8 mouse cellular contexts compared by ENCODE assay signal in genomic region chr14:34819121-34819918, GRCm38 (mm10). TPM values are rescaled to one million over a fixed set of nuclear protein-coding genes. Genes with fewer than 3 reads are reported as not detected.
DNase-seq lines count a peak whose midpoint lies in the region; ATAC-seq lines count a peak whose summit lies in the region.

No protein-coding gene starts in this region.

- DNase-seq in kidney, adult 8-10 months: no peak
- peak; percentile 82 for DNase-seq in embryo, embryonic 11 days
- peak; percentile 7 for DNase-seq in heart, postnatal 10 days
- peak; percentile 57 to 70 for DNase-seq in left cerebral cortex, postnatal 36 days (ENCODE audit: low spot score in 2 of 2)
- DNase-seq in neural tube, embryonic 11.5 days (ENCODE audit: low spot score): peak; percentile 79

- peak; percentile 73 for ATAC-seq in kidney, embryonic 15.5 days (replicated peaks; ENCODE audit: low FRiP score)
- peak; percentile 80 for ATAC-seq in neural tube, embryonic 11.5 days (ENCODE audit: insufficient read depth, low FRiP score, low TSS enrichment)
- ATAC-seq in erythroid progenitor cell, adult 5-6 weeks (replicated peaks; ENCODE audit: low FRiP score, poor library complexity, severe bottlenecking): no peak
- no peak for ATAC-seq in CD4-positive, CD25-positive, alpha-beta regulatory T cell, adult 4 months

- under 1% methylated on average over 65 of the region's 85 CpGs for WGBS in kidney, embryonic 15.5 days
- 1% methylated on average over 63 of the region's 85 CpGs for WGBS in neural tube, embryonic 11.5 days

- no peaks in the 10 kb centered on the region for H3K9me3 ChIP-seq in kidney, embryonic 15.5 days (replicated peaks)
- H3K9me3 ChIP-seq in neural tube, embryonic 11.5 days (ENCODE audit: control insufficient read depth, low read length): no peaks in the 10 kb centered on the region

- H3K4me2 ChIP-seq in kidney, embryonic 15.5 days: peak overlapping the region; percentile 80
- peak overlapping the region; percentile 88 for H3K4me2 ChIP-seq in neural tube, embryonic 11.5 days (ENCODE audit: low read depth)

- no peak overlapping the region for H3K27ac ChIP-seq in kidney, embryonic 15.5 days
- H3K27ac ChIP-seq in neural tube, embryonic 11.5 days (ENCODE audit: low read depth, low read length): no peak overlapping the region

- intact Hi-C loops in heart, postnatal 10 days (cut with DNase I): loop anchor here (10.0 kb wide), 1 partner anchor 1955 kb away; no protein-coding TSS in a partner anchor
- intact Hi-C loops in left cerebral cortex, postnatal 36 days (cut with DNase I): loop anchor here (10.0 kb wide), 1 partner anchor 1175 kb away; no protein-coding TSS in a partner anchor

- peaks cover 40% of the 10 kb centered on the region for H3K4me1 ChIP-seq in kidney, embryonic 15.5 days
- H3K4me1 ChIP-seq in neural tube, embryonic 11.5 days (ENCODE audit: control insufficient read depth, insufficient read depth, low read length): peaks cover 5% of the 10 kb centered on the region; the same call in 1 of the 2 replicates

- peak overlapping the region; percentile 52 for H3K4me3 ChIP-seq in kidney, embryonic 15.5 days (replicated peaks)
- H3K4me3 ChIP-seq in neural tube, embryonic 11.5 days (ENCODE audit: low read depth, low read length): peak overlapping the region; percentile 66

- H3K36me3 ChIP-seq in kidney, embryonic 15.5 days: no peaks in the 10 kb centered on the region
- no peaks in the 10 kb centered on the region for H3K36me3 ChIP-seq in neural tube, embryonic 11.5 days (ENCODE audit: control insufficient read depth, insufficient read depth, low read length)

- peaks cover 96% of the 10 kb centered on the region for H3K27me3 ChIP-seq in kidney, embryonic 15.5 days
- H3K27me3 ChIP-seq in neural tube, embryonic 11.5 days (ENCODE audit: control insufficient read depth, insufficient read depth, low read length): peaks cover 70% of the 10 kb centered on the region

- 0 out of 2 replicates have a peak overlapping the region, but pooled peaks have one; percentile 29 for H3K9ac ChIP-seq in kidney, embryonic 15.5 days
- peak overlapping the region; percentile 68 for H3K9ac ChIP-seq in neural tube, embryonic 11.5 days (ENCODE audit: low read length)

RNA-seq across cellular contexts. Expression of gene Grid1, which starts 0.6 kb away (rescaled TPM):
- polyA plus RNA-seq in kidney, embryonic 15.5 days (2015; fragmentation: Nextera tagmentation; extraction: Ambion mirVana): 0.67 and 0.81 TPM in 2 replicates
- total RNA-seq in heart, postnatal 10 days (2021): not detected
- 10 to 100 TPM; 52.0 to 52.3 TPM for total RNA-seq in left cerebral cortex, postnatal 36 days (2021)
- polyA plus RNA-seq in neural tube, embryonic 11.5 days (2014; fragmentation: Nextera tagmentation; extraction: Ambion mirVana): 0.91 and 1.7 TPM in 2 replicates
- total RNA-seq in erythroid progenitor cell, adult 5-6 weeks (2015; ENCODE audit: low replicate concordance): not detected in 2 replicates
- total RNA-seq in erythroid progenitor cell, adult 5-6 weeks (2017; ENCODE audit: low replicate concordance): 0.64 TPM in 1 of 2 replicates, not detected in the other
- not detected for polyA plus RNA-seq in CD4-positive, CD25-positive, alpha-beta regulatory T cell, adult 4 months (2017; shearing (Covaris generic))

Comparison
In these comparisons a context has a peak if more than half of its experiments do, and no peak if none do; other contexts are left out.
1. ATAC-seq: peak in kidney, embryonic 15.5 days (single experiment) and neural tube, embryonic 11.5 days (single experiment); none in erythroid progenitor cell, adult 5-6 weeks (single experiment) and CD4-positive, CD25-positive, alpha-beta regulatory T cell, adult 4 months (single experiment).
2. DNase-seq: peak in embryo, embryonic 11 days (single experiment), heart, postnatal 10 days (2 of 2), left cerebral cortex, postnatal 36 days (2 of 2) and neural tube, embryonic 11.5 days (single experiment); none in kidney, adult 8-10 months (0 of 2).
3. RNA of gene Grid1, which starts 0.6 kb away (total RNA-seq): 52.0 to 52.3 TPM in left cerebral cortex, postnatal 36 days; not detected in heart, postnatal 10 days and 0.64 TPM in erythroid progenitor cell, adult 5-6 weeks; every median in the first group is over 10 times any median in the second.